Mouse (Mus musculus): Measurements from ENCODE around the gene Arl6ip5. TPM values are rescaled to one million over a fixed set of nuclear protein-coding genes. Genes with fewer than 3 reads are reported as not detected.

The Arl6ip5 gene
- total RNA-seq, 1 experiment from 2014 or later, result 82.2 TPM

- DNase-seq, result no peak
Measured at GRCm38 (mm10) chr6:97273058-97273710, 62.7 kb downstream of the Arl6ip5 start.

DNA sequence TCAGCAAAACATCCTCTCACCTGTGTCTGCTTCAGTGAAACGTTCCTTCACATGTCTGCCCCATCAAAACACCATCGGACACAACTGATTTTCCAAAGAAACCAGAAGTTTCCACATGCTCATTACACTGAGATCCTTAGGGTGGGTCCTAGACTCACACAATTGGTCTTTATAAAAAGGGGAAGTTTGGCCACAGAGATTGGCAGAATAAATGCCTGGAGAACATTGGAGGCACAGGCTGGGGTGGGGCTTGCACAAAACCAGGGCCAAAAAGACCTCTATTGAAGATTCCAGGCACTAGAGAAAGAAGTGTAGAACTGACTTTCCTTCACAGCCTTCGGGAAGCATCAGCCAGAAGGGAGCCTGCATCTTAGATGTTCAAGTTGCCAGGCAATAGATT is 63.3 kb downstream of the Arl6ip5 start:
- no peak for DNase-seq

DNA sequence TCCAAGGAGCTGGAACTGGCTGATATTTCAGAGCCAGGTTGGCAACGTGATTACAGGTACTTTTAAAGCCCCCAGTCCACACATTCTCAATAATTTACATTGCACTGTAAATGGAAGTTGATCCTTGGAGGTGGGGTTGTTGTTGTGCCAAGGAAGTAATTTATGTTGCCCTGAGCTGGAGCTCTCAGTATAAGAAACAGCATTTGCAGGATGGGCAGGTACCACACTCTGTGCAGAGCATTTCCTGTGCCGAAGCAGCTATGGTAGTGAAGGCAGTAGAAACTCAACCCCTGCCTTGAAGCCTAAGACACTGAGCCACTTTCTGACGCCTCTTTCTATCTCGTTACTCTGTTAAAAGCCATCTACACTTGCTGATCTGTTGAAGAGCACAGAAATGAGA is 65.3 kb downstream of the Arl6ip5 start:
- no peak for DNase-seq

GRCm38 (mm10) chr6:97276366-97276765 is 65.9 kb downstream of the Arl6ip5 start:
- peak; percentile 37 for DNase-seq

DNA sequence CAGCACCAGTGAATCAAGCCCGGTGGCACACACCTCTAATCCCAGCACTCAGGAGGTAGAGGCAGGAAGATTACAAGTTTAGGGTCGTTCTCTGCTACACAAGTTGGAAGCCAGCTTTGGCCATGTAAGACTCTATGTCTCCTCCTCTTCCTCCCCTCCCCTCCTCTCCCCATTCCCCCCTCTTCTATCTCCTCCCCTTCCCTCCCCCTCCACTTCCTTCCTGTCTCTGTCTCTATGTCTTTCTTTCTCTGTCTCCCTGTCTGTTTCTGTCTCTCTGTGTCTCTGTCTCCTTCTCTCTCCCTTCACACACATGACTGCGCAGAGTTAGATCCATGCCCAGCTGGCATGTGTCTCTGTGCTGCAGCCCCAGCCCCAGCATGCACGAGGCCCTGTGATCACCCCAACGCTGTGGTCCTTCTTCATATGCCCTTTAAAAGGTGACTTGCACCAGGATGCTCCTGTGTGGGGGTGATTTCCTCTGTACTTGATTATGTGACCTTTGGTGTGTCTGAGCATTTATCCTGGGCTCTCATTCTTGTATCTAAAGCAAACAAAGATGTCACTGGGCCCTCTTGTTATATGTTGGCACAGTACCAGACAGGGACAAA is 66.5 kb downstream of the Arl6ip5 start:
- no peak for DNase-seq

GRCm38 (mm10) chr6:97278014-97278787 is 67.7 kb downstream of the Arl6ip5 start:
- DNase-seq, result peak; percentile 81

DNA sequence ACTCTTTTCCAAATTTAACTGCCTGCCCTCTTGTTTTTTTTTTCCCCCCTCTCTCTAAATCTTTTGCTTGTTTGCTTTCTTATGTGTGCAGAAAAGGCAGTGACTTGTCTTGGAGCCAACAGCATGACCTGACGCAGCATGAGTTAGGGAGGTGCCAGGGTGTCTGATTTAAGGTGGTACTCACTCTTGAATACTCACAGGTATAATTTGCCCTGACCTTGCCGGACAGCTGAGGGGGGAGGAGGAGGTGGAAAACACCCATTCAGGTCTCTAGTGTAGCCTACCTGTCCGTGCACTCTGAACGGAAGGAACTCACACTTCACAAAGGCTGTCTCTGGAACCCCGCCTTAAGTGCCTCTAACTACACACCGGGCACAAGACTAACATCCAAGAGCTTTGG is 68.4 kb downstream of the Arl6ip5 start:
- no peak for DNase-seq

Other genes with a start within 250 kb of the Arl6ip5 start
- gene Fam19a4, start 150.3 kb upstream of the Arl6ip5 start, total RNA-seq (2021), result 1.1 and 1.2 TPM in 2 replicates
- gene Eogt, start 61.5 kb upstream of the Arl6ip5 start, total RNA-seq (2021), result 35.6 and 36.4 TPM in 2 replicates
- 46.7 and 49.8 TPM in 2 replicates for gene Tmf1, start 31.6 kb upstream of the Arl6ip5 start, total RNA-seq (2021)
- gene Uba3, start 5.0 kb upstream of the Arl6ip5 start, total RNA-seq (2021), result 62.9 and 63.4 TPM in 2 replicates
- gene Lmod3, start 42.1 kb downstream of the Arl6ip5 start, total RNA-seq (2021), result not detected in 2 replicates

Measured in adrenal gland, postnatal 14 days (tissue).